Mouse (Mus musculus): ENCODE measurements around the gene Nfkb1.

The Nfkb1 gene

DNA sequence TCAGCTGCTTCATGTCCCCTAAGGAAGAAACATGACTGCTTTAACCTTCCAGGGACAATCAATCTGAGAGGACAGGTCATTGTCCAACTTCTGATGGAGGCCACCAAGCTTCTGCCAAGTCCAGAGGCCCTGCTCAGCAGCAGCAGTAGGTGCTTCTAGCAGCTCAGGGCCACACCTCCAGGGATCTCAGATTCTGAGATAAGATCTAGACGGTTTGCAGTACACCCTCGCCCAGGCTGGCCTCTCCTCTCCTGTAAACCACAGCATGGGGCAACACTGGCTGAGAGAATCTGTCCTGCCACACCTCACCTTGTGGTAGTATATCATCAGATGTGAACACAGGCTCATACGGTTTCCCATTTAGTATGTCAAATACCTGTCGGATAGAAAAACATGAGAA lies 100.9 kb downstream of the Nfkb1 start:
- DNase-seq (ENCODE audit: low spot score), result no peak

DNA sequence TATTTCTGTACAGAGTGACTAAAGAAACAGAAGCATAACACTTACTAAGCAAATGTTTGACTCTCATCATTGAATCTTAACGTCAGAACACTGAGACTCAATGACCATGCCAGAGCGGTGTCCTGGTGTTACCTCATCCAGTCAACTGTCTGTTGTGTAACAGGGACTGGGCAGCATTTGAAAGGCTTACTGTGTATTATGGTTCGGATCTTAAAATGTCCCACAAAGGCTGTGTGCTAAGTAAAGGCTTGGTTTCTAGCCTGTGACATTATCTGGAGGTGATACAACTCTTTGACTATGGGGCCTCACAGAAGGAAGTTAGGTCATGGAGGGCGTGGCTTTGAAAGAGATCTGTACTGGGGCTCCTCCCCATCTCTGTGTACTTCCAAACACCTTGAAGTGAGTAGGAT lies 104.9 kb downstream of the Nfkb1 start:
- DNase-seq (ENCODE audit: low spot score), result no peak

DNA sequence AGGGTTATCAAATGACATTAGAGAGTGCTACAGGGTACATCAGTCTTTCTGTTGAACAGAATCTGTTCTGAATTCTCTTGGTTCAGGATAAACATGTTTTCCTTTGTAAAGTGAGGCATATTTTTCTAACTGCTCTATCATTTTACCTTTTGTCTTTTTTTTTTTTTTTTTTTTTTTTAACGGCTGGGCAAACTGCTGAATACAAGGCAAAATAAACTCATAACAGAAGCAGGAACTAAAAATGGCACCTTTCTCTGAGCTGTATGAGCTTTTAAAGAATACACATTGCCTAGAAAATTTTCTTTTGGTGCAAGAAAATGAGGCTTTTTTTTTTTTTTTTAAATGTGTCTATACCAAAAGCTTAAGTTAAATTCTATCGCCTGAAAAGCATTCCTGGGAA lies 105.3 kb downstream of the Nfkb1 start:
- DNase-seq (ENCODE audit: low spot score), result no peak

DNA sequence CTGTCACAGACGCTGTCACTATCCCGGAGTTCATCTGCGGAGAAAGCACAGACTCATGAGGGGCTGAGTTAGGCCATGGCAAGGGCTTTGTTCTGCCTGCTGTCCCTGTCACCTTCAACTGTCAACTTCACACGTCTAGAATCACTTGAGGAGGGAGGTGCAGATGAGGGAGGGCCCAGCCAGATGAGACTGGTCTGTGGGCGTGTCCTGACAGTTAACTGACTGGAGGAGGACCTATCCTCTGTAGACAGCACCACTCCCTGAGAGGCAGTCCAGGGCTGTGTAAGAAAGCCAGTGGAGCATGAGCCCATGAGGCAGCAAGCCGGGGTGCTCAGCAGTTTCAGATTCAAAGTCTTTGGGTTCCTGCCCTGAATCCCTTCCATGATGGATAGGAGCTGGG lies 105.9 kb downstream of the Nfkb1 start:
- DNase-seq (ENCODE audit: low spot score), result peak; percentile 26

DNA sequence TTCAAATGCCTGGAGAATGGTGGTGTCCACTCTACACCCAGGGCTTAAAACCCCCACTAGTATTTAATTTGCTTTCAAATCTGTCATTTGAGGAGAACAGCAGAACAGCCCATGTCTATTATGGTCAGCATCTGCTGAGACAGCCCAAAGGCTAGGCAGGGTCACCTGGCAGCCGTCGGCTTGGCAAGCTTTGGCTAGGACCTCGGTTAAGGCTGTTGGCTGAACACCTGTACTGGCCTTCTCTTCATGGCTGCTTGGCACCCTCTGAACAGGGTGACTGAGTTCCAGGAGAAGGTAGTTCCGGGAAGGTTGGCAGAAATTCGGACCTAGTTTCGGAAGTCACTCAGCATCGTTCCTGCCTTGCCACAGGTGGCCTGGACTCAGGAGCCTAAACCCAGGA lies 109.1 kb downstream of the Nfkb1 start:
- DNase-seq (ENCODE audit: low spot score), result no peak

DNA sequence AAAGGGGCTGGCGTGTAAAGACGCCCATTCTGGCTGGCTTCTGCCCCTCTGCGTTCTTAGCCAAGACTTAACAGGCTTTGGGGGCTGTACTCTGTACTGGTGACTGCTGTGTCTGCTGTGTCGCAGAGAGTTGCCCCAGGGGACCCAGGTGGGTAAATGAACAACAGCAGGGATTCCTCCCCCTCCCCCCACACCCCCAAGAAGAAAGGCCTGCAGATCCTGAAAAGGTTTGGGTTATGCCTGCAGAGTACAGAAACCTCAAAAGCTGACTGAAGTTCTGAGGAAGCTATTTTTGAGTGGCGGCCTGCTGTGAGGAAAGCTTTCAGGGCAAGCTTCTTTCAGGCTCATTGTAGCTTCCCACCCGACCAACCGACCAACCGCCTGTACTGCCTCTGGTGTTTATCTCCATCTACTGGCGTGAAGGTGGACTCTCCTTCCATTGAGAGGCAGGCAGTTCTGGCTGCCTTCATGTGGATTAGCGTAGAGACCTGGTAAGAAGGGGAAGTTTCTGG lies 109.7 kb downstream of the Nfkb1 start:
- DNase-seq (ENCODE audit: low spot score), result peak; percentile 74

DNA sequence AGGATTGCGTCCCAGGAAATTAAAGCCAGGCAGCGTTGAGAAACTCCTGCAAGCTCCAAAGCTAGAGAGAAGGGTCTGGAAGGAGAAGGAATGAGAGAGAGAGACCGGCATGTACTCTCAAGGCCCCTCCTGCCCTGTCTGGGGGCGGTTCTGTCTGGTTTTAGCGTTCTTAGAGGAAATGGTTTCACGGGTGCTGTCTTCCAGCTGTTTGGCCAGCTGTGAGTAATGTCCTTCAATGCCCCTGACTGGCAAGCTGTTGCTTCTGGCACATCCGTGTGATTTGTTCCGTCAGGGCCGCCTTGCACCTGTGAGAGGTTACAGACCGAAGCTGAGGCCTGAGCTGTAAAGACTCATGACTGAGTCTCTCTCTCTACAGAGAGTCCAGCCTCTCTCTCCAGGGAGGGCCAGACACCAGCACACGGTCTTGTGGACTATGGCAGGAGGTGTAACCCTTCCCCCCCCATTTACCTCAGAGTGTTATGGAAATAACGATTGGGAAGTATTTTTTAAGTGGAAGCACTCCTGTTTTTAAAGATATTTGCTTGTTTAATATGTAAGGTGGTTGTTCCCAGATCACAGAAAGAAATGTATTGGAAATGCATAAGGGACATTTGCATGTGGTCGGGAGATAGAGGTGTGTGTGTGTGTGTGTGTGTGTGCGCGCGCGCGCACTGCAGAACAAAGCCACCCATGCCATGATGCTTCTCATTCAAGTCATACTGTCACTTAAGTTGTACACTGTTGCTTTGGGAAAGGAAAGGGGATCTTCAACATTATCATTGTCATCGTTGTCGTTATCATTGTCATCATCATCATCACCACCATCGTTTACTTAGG lies 110.7 kb downstream of the Nfkb1 start:
- DNase-seq (ENCODE audit: low spot score), result peak; percentile 14

DNA sequence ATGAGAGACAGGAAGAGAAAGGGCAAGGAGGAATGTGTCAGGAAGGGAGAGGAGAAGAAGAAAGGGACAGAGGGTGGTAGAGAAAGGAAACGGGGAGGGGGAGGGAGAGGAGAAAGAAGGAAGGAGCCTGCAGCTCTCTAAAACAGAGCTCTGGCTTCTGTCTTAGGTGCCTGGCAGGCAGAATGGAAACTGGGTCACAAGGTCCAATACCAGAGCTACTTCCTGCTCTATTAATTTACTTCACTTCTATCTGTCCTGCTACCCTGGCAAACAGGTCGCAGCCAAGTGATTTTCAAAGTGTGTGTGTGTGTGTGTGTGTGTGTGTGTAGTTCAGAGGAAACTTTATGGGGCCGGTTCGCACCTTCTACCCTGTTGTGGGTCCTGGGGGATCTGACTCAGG lies 112.2 kb downstream of the Nfkb1 start:
- peak; percentile 18 for DNase-seq (ENCODE audit: low spot score)

DNA sequence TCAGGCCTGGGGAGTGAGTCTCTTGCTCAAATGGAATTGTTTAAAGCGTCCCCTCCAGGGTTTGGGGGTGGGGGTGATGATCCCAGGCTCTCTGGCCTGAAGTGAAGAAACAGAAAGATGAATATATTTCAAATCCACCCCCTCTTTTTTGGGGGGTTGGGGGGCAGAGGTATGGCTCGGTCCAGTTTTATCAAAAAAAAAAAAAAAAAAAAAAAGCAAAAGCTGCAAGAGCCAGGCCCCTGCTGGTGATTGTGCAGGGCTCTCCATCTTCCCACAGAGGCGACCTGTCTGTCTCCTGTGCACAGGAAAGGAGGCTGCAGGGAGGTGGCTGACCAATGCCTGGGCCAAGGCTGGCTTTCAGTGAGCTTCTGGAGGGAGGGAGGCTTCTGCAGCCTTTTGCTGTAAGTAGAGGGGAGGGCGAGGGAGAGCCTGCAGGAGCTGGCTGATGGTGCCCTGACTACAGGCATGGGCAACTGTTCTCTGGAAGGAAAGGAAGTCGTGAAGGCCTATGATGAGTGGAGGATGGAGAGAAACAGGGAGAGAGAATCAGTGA lies 112.7 kb downstream of the Nfkb1 start:
- no peak for DNase-seq (ENCODE audit: low spot score)

DNA sequence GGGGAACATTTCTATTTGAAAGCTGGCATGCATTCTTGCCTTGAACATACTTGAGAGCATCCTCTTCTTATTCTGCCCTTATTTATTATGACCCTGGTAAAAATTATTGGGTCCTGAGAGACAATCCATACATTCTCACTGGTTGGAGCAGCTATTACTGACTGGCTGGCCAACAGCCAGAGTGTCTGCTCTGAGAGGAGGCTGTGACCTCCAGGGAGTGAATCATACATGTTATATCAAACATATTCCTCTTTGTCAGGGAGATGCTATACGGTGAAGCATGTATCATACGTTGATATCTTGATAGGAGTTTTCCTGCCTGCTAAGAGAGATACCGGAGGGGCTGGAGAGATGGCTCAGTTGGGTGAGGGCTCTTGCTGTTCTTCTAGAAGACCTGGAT lies 116.2 kb downstream of the Nfkb1 start:
- DNase-seq (ENCODE audit: low spot score), result no peak

DNA sequence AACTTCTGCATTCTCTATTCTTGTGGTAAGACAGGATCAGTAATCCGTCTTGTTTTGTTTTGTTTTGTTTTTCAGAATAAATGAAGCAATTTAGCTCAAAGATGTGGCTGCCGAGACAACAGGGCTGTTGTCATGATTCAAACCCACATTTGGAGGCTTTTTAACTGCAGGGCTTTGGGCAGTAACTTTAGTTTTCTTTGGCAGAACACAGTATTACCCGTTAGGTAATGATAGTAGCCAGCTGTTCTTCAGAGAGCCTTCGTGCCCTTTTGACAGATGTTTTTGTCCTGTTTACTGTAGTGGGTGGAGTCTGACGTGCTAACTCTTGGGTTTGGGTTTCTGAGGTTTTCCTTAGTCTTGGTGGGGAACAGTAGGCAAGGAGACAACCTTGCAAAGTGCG lies 118.3 kb downstream of the Nfkb1 start:
- no peak for DNase-seq (ENCODE audit: low spot score)

DNA sequence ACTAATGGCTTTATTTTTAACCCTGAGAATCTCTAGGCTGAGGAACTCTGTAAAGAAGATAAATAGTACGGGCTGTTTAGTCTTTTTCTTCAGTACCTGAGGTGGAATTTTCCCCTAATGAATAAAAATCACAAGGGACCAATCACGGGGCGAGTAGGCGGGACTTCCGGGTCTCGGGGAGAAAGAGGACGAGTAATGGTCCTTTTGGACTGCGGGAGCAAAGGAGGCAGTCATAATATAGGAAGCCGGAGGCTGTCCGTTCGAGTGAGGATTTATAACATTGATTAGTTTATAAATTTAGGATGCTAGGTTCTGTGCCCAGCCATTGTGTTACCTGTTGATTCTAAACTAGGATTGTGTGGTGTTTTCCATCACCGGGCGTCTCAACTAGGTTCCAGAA lies 119.8 kb downstream of the Nfkb1 start:
- DNase-seq (ENCODE audit: low spot score), result peak; percentile 15

DNA sequence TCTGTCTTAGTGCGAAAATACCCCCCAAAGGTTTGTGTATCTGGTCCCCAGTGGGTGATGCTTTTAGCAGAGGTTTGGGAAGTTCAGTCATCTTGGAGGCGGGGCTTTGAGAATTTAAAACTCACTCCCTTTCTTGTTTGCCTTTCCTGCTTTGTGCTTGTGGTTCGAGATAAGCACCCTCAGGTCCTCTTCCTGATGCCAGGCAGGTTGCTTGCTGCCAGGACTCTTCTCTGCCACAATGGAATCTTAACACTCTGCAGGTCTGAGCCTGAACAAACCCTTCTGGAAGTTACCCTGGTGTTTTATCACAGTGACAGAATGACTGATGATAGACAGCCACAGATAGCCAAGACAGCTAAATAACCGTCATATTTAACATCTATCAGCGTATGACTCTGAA lies 122.7 kb downstream of the Nfkb1 start:
- DNase-seq (ENCODE audit: low spot score), result no peak

DNA sequence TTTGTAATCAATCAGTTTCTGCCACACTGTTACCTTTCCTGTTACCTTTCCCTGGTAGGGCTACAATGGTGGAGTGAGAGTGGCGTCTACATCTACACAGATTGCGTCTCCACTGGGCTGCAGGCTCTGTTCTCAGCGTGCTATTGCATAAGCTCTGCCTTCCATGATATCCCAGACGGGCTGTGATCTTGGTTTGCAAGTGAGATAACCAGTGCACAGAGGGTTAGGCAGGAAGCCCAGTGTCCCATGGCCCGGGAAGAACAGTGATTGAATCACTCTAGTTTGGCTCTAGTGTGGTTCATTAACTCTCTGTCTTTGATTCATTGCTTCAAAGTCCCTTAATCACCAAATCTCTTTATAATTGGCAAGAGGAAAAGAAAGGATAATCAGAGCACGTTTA lies 123.5 kb downstream of the Nfkb1 start:
- no peak for DNase-seq (ENCODE audit: low spot score)

DNA sequence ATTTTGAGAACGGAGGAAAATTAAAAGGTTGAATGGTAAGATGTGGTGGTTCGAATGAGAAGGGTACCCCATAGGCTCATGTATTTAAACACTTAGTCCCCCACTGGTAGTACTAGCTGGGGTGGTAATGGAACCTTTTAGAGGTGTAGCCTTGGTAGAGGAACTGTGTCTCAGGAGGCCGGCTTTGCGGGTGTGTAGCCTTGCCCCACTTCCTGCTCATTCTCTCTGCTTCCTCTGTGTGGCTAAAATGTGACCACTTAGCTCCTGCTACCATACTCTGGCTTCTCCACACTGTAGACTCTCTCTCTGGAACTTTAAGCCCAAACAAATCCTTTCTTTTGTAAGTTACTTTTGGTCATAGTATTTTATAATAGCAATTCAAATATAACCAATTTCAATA lies 126.0 kb downstream of the Nfkb1 start:
- DNase-seq (ENCODE audit: low spot score), result no peak

DNA sequence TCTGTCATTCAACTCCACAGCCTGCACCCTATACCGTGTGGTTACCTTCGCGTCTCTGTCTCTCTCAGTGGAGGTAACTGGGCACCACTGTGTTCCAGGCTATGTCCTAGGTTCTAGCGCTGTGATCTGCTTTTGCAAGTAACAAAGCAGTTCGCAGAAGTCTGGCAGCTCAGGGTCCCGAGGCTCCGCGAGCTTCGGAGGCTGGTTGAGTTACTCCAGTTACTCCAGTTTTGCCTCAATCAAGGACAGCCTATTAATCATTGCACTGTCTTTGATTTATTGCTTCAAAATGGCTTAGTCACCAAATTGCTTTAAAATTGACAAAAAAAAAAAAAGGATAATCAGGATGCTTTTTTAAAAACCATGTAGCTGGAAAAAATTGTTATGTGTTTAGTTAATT lies 126.6 kb downstream of the Nfkb1 start:
- DNase-seq (ENCODE audit: low spot score), result no peak

DNA sequence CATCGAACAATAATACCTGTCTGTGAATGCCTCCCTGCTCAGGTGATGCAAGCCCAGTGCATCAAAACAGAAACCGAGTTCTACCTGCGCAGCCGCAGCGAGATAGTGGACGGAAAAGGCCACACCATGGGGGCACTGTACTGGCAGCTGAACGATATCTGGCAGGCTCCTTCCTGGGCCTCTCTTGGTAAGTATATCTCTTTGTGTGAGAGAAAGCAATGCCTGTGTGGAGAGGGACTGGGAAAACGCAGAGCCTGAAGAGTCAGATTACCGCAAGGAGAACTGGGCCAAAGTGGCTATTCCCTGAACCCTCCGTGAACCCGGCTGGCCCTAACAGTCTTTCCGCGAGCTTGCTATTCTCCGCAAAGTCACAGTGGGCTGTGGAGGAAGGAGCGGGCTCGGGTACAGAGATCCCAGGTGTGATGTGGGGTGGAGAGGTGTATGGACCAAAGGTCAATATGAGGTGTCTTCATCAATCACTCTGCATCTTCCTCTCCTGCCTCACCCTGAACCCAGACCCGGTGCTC lies 128.1 kb downstream of the Nfkb1 start:
- no peak for DNase-seq (ENCODE audit: low spot score)

DNA sequence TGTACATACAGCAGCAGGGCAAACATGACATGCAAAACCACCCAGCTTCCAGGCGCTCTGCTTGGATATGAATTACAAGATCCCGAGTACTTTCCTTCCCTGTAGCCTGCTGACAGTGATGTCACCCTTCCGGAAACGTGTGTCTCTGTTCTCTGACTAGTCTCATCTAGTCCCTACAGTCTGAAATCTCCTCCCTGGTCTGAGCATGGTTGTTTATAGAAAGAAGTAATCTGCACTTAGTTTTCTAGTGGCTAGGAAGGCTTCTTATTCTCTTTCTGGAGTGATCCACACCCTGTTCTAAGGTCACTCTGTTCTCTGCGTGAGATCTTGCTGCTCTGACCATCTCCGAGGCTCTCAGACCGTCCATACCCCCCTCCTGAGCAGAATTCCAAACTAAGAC lies 129.3 kb downstream of the Nfkb1 start:
- no peak for DNase-seq (ENCODE audit: low spot score)

DNA sequence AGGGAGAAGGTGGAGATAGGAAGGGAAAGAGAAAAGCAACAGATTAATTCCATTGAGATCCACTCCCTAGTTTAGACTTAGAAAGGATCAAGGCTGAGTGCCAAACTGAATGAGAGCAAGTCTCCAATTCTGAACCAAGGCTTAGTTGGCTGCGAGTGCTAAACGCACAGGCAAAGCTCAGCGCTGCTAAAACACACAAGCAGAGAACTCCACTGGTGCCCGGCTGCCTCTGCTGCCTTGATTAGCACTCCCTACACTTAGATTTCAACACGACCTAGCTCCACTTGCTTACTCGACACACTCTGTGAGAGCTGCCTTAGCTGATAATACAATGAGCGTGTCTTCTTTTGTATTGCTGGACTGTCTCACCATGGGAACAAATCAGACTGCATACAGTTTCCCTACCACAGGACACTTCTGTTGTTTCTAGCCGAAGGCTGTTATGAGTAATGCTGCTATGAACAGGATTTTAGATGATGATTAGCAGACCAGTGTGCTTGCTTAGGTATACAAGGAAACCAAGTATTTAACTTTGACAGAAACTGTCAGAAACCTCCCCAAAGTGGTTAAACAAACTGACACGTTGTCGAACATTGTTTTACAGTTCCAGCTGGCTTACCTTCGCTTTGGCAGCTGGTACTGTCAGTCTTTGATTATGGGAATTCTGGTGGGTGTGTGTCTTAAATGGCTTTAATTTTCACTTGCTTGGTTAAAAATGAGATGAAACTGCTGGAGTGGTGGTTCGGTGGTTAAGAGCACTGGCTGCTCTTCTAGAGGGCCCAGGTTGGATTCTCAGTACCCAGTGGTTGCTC lies 134.3 kb downstream of the Nfkb1 start:
- no peak for DNase-seq (ENCODE audit: low spot score)

DNA sequence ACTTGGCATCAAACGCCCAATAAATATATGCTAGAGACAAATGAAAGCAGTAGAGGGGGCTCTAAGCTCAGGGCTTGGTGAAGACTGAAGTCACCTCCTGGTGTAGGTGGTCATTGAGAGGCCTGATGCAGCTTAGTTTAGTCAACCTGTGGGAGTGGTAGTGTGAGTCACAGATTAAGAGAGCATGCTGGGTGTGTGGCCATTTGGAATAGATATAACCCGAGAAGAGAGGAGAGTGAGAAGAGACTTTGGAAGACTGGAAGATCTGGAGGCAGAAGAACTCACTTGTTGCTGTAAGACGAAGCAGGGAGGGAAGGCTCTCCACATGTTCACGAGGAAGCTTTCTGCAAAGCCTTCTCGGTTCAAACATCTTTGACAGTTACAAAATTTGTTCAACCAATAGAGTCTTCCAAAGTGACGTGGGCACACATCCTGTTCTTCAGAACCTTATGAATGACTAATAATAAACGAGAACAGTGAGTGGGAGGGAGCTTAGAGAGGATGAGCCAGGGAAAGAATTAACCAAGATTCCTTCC lies 135.2 kb downstream of the Nfkb1 start:
- DNase-seq (ENCODE audit: low spot score), result no peak

DNA sequence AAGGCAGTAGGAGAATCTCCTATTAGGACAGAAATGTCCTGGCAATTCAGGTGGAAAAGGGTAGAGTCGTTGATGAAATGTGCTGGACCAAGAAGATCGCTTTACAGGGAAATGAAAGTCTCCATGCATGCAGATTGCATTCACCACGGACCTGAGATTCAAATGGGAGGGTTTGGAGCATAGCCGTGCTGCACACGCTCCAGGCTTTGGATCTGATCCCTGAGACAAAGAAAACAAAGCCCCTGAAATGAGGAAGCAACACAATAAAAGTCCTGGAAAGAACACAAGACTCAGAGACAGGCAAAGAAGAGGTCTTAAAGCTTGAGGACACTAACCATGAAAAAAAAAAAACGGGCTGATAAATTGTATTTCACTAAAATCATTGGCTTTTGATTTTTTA lies 136.2 kb downstream of the Nfkb1 start:
- no peak for DNase-seq (ENCODE audit: low spot score)

DNA sequence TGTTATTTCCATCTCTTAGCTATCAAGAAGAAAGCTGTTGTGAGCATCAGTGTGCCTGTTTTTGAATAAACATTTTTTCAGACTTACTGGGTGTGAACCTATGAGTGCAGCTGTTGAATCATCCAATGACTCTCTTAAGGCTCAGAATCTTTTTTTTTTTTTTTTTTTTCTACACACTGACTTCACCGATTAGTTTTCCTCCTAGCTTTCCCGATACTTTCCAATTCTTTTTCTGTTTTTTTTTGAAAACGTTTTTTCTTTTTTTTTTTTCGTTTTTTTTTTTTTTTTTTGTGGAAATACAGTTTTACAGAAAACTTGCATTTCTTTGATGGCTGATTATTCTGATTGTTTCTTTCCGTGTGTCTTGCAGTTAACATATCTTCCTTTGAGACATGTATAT lies 138.5 kb downstream of the Nfkb1 start:
- no peak for DNase-seq (ENCODE audit: low spot score)

Measured in embryo, embryonic 10.5 days (tissue).